Mouse (Mus musculus) liver, postnatal 0 days (tissue): ENCODE measurements around the gene Commd1. TPM values are rescaled to one million over a fixed set of nuclear protein-coding genes. Genes with fewer than 3 reads are reported as not detected.
A peak's percentile ranks its signal among the peaks of the same experiment; 100 is the strongest.

ENCODE experiments used
- ATAC-seq: fragments of 200-750 bp; cut with Nextera tagmentation; 2 replicates; pipeline ENCODE4 v1.8.0; 2017; ENCODE audit warnings: mild to moderate bottlenecking, moderate library complexity
- DNase-seq: peaks from one replicate; pipeline ENCODE4 v3.0.0-alpha.2; 2016
- H3K27ac ChIP-seq: fragments of 300-500 bp; sonication (generic); 2 replicates; pipeline ENCODE4 v1.5.1; 2014; ENCODE audit warnings: antibody characterized with exemption, moderate library complexity, mild to moderate bottlenecking, low read depth
- H3K27me3 ChIP-seq: fragments of 300-500 bp; sonication (generic); 2 replicates; pipeline ENCODE4 v1.6.1; 2014; ENCODE audit warnings: low read length, control low read depth, mixed read lengths; ENCODE audit not compliant: insufficient read depth
- H3K36me3 ChIP-seq: fragments of 300-500 bp; sonication (generic); replicated peaks from 2 replicates; pipeline ENCODE4 v1.6.1; 2014; ENCODE audit warnings: mild to moderate bottlenecking, control low read depth, low read length, moderate library complexity, mixed read lengths; ENCODE audit not compliant: insufficient read depth
- H3K4me1 ChIP-seq: fragments of 300-500 bp; sonication (generic); 2 replicates; pipeline ENCODE4 v1.6.1; 2014; ENCODE audit warnings: antibody characterized with exemption, mild to moderate bottlenecking, control low read depth; ENCODE audit not compliant: insufficient read depth
- H3K4me2 ChIP-seq: fragments of 300-500 bp; sonication (generic); 2 replicates; pipeline ENCODE4 v1.6.1; 2014; ENCODE audit warnings: low read depth, mild to moderate bottlenecking, low read length, moderate library complexity, mixed read lengths
- H3K4me3 ChIP-seq: fragments of 300-500 bp; sonication (generic); 2 replicates; pipeline ENCODE4 v1.5.1; 2014; ENCODE audit warnings: low read depth, low read length
- H3K9ac ChIP-seq: fragments of 300-500 bp; sonication (generic); replicated peaks from 2 replicates; pipeline ENCODE4 v1.6.1; 2014; ENCODE audit warnings: mild to moderate bottlenecking, moderate library complexity
- H3K9me3 ChIP-seq: fragments of 300-500 bp; sonication (generic); 2 replicates; pipeline ENCODE4 v1.6.1; 2016; ENCODE audit warnings: mild to moderate bottlenecking, control low read depth, low read length, mixed read lengths
- CTCF ChIP-seq: sonication (generic); IDR thresholded peaks from 2 replicates; pipeline ENCODE4 v1.5.1; 2016; ENCODE audit warnings: antibody characterized with exemption, low read depth
- EP300 ChIP-seq: IDR thresholded peaks from 2 replicates; pipeline ENCODE4 v1.6.1; 2016; ENCODE audit warnings: antibody characterized with exemption, low read depth, mild to moderate bottlenecking
- WGBS: fragments of 180-500 bp; shearing (Covaris S2); extraction: QIAGEN DNeasy Blood & Tissue Kit; methylation state at CpG from one replicate; pipeline ENCODE4 v1.1.7; 2014; ENCODE audit not compliant: insufficient replicate concordance; 5-methylcytosine and 5-hydroxymethylcytosine counted together
- polyA plus RNA-seq: library from polyadenylated mRNA; unstranded; fragments of >200 nt; fragmentation: Nextera tagmentation; extraction: Ambion mirVana; gene quantifications from 2 replicates; pipeline ENCODE4 v1.2.1, GENCODE M21; 2015

Gene Commd1
- polyA plus RNA-seq, 1 experiment from 2014 or later = 157 TPM

DNA sequence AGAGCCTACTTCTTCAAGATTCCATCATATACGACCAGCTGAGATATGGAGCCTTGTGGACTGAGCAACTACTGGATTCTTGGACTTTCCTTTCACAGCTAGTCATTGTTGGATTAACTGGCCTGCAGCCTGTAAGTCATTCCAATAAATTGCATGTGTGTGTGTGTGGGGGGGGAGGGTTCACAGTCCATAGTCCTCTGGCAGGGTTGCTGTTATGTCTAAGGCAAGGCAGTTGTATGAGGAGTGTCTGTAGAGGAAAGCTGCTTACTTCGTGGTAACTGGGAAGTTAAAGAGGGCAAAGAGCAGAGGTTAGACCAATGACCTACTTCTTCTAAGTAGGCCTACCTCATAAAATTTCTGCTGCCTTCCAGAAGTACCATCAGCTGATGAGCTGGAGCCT is 98.5 kb downstream of the Commd1 start:
- Histone ChIP-seq H3K9ac (no peak overlapping the region), H3K9me3 (no peaks in the 10 kb centered on the region), H3K4me2 (no peak overlapping the region), H3K4me3 (no peak overlapping the region), H3K27me3 (no peaks in the 10 kb centered on the region), H3K4me1 (peaks cover 7% of the 10 kb centered on the region; the same call in 1 of the 2 replicates), H3K27ac (peak overlapping the region; percentile 51), H3K36me3 (no peaks in the 10 kb centered on the region)
- ATAC-seq = peak; percentile 76
- TF ChIP-seq EP300 (no peak), CTCF (no peak)
- WGBS = 63% methylated on average over 2 of the region's 2 CpGs
- peak; percentile 42 for DNase-seq

DNA sequence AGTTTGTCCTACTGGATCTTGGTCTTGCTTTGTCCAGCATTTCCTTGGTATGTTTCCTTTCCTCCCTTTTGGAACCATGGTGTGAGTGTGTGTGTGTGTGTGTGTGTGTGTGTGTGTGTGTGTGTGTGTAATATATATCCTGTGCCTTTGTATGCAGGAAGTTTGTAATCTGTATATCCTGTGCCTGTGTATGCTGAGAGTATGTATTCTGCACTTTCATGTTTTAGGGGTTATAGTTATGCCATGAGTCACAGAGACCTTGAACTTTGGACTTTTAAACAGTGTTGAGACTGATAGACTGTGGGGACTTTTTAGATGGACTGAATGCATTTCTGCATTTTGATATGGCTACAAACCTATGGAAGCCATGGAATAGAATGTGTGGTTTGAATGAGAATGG is 99.3 kb downstream of the Commd1 start:
- no peak overlapping the region for H3K4me2 ChIP-seq
- no peaks in the 10 kb centered on the region for H3K27me3 ChIP-seq
- ATAC-seq = peak; percentile 23; the same call in 1 of the 2 replicates
- no peak for TF ChIP-seq EP300
- no peak for TF ChIP-seq CTCF
- DNase-seq = no peak
- no peaks in the 10 kb centered on the region for H3K36me3 ChIP-seq
- H3K9ac ChIP-seq = no peak overlapping the region
- no peaks in the 10 kb centered on the region for H3K9me3 ChIP-seq
- no peak overlapping the region for H3K27ac ChIP-seq
- H3K4me1 ChIP-seq = peaks cover 7% of the 10 kb centered on the region; the same call in 1 of the 2 replicates
- no peak overlapping the region for H3K4me3 ChIP-seq

DNA sequence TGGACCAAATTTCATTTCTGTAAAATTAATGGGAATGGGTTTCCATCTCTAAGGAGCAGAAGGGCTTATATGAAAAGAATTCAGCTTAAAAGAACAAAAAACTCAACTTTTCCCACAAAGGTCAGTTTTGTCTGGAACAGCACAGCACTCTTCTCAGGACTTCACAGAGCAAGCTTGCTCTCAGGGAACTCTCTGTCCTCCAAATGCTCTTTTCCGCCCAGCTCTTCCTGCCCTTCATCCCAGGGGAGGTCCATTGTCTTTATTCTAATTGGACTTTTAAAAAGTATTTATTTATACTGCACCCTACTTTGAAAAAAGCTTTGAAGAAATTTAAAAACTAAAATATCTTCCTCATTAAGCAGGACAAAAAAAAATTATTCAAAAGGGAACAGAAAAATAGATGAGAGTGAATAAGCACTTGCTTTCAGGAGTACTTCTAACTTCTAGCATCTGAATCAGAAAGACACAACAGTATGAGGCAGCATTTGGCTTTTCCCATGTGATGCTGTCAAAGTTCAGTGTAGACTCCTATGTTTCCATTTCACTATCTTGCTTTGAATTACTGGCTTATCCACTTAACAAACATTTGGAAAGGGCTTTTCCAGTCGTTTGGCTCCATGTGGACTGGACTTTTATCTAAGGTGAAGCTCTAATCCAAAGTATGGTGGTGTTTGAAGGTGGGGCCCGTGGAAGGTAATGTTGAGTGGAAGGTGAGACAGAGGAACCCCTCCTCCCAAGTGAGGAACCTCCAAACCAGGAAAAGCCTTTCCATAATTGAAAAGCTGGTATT is 101.6 kb downstream of the Commd1 start:
- Histone ChIP-seq H3K4me2 (no peak overlapping the region), H3K9ac (no peak overlapping the region), H3K27ac (no peak overlapping the region), H3K4me3 (no peak overlapping the region), H3K9me3 (no peaks in the 10 kb centered on the region), H3K36me3 (no peaks in the 10 kb centered on the region), H3K4me1 (peaks cover 7% of the 10 kb centered on the region; the same call in 1 of the 2 replicates), H3K27me3 (no peaks in the 10 kb centered on the region)
- ATAC-seq (no peak), DNase-seq (no peak)
- WGBS = 57% methylated on average over 3 of the region's 3 CpGs
- TF ChIP-seq EP300 (no peak), CTCF (no peak)

DNA sequence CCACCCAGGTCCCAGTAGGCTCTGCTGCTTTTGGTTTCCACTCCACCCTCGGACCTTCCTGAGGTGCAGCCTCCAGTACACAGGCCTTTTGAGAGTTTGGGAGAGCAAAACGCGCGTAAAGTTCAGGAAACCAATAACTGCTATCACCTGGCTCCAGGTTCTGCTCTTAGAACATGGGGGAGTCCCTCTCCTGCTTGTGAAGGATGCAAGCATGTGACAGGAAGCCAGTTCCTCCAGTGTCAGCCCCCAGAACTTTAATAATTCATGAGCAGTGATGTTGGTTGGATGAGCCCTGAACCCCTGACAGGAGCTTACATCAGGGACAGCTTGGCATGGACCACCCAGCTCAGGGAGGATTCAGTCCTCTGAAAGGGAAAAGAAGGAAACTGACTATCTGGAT is 102.5 kb downstream of the Commd1 start:
- ATAC-seq = no peak
- no peak overlapping the region for H3K9ac ChIP-seq
- no peaks in the 10 kb centered on the region for H3K27me3 ChIP-seq
- DNase-seq = no peak
- H3K9me3 ChIP-seq = no peaks in the 10 kb centered on the region
- no peak overlapping the region for H3K27ac ChIP-seq
- no peaks in the 10 kb centered on the region for H3K36me3 ChIP-seq
- peaks cover 7% of the 10 kb centered on the region; the same call in 1 of the 2 replicates for H3K4me1 ChIP-seq
- no peak overlapping the region for H3K4me3 ChIP-seq
- 71% methylated on average over 4 of the region's 4 CpGs for WGBS
- TF ChIP-seq CTCF (no peak), EP300 (no peak)
- H3K4me2 ChIP-seq = no peak overlapping the region

DNA sequence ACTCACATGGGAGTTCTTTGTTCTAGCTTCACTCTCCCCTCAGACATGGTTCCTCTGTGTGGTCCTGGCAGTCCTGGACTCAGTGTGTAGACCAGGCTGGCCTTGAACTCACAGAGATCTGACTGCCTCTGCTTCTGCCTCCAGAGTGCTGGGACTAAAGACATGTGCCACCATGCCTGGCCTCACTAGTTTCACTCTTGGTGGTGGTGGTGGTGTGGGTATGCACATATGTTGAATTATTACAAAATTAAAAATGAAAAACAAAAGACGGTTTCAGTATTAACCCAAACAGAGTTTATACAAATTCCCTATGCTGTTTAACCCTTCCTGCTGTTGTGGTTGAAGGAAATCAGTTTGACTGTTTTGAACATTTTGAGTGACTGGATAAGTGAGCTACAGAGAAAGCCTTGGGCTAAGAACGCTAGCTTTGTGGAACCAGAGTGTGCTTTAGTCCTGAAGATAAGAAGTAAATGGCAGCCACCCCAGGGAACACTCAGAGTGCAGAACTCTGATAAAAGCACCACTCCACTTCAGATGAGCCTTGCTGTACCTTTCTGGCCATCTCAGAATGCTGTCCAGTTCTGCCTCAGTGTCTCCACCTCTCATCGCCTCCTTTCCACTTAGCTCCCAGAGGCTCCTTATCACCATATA is 105.4 kb downstream of the Commd1 start:
- Histone ChIP-seq H3K4me1 (peaks cover 12% of the 10 kb centered on the region), H3K27ac (no peak overlapping the region), H3K9ac (no peak overlapping the region), H3K9me3 (no peaks in the 10 kb centered on the region), H3K36me3 (no peaks in the 10 kb centered on the region), H3K4me3 (no peak overlapping the region), H3K4me2 (no peak overlapping the region), H3K27me3 (no peaks in the 10 kb centered on the region)
- whole genome bisulfite sequencing = 51% methylated on average over 3 of the region's 3 CpGs
- peak; percentile 60 for TF ChIP-seq EP300
- no peak for TF ChIP-seq CTCF
- ATAC-seq = peak; percentile 47
- no peak for DNase-seq

DNA sequence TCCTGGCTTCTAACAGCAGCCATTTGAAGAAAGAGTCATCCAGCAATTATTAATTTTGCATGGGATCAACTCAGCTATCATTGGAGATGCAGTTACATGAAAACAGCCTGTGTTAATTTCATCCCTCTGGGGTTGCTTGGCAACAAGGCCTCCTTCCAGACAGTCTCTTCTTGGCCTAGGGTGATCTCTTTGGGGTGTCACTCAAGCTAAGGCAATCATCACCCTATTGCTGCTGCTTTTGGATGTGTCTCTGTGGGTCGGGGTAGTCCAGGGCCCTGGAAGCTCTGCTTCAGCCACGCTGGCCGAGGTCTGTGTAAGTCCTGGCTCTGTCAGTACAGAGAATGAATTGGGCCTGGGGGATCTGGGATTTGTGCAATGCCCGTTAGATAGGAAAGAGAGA is 106.9 kb downstream of the Commd1 start:
- Histone ChIP-seq H3K36me3 (no peaks in the 10 kb centered on the region), H3K4me2 (no peak overlapping the region), H3K9ac (no peak overlapping the region), H3K4me1 (peaks cover 19% of the 10 kb centered on the region), H3K4me3 (no peak overlapping the region), H3K27ac (no peak overlapping the region), H3K9me3 (no peaks in the 10 kb centered on the region), H3K27me3 (no peaks in the 10 kb centered on the region)
- no peak for TF ChIP-seq CTCF
- TF ChIP-seq EP300 = no peak
- DNase-seq = no peak
- no peak for ATAC-seq
- 85% methylated on average over 4 of the region's 4 CpGs for WGBS
